Mouse (Mus musculus): ENCODE measurements around the gene Nudt2. TPM values are rescaled to one million over a fixed set of nuclear protein-coding genes. Genes with fewer than 3 reads are reported as not detected.

Nudt2 gene
- polyA plus RNA-seq, 1 experiment from 2014 or later = 76.8 TPM

- peak overlapping the region; percentile 47; the same call in 1 of the 2 replicates for H3K4me3 ChIP-seq (ENCODE audit: low read length)
- no peaks in the 10 kb centered on the region for H3K9me3 ChIP-seq (ENCODE audit: control insufficient read depth, low read length)
- H3K9ac ChIP-seq (ENCODE audit: low read depth, low read length) = no peak overlapping the region
- peaks cover under 1% of the 10 kb centered on the region; the same call in 1 of the 2 replicates for H3K27me3 ChIP-seq (replicated peaks; ENCODE audit: control insufficient read depth, insufficient read depth, low read length)
- 9% methylated on average over 13 of the region's 13 CpGs for WGBS
- H3K4me1 ChIP-seq (ENCODE audit: control insufficient read depth, insufficient read depth, low read depth, low read length) = peaks cover 11% of the 10 kb centered on the region
- peak overlapping the region; percentile 62; the same call in 1 of the 2 replicates for H3K27ac ChIP-seq (ENCODE audit: low read depth, low read length)
- no peaks in the 10 kb centered on the region for H3K36me3 ChIP-seq (ENCODE audit: control insufficient read depth, insufficient read depth, low read length)
- H3K4me2 ChIP-seq (ENCODE audit: low read length) = peak overlapping the region; percentile 72
- no peak for ATAC-seq
These were observed 41.2 kb downstream of the Nudt2 start for GRCm38 (mm10) chr4:41506156-41506555.

DNA sequence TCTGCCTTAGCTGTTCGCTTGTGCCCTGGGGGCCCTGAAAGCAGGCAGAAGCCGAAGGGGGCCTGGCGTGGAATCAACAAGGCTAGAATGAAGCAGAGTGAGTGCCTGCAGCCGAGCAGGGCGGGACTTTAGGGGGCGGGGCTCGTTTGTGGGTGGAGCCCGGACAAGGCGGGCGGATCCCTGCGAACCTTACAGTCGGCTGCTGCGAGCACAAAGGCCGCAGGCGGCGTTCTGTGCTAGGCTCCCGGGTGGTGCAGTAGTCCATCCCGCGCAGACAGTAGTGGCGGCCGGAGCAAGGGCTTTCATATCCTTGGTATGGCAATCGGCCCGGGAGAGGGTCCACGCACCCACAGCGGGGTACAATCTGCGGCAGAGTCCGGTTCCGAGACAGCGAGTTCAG lies 42.0 kb downstream of the Nudt2 start:
- Histone ChIP-seq H3K9me3 (ENCODE audit: control insufficient read depth, low read length) (no peaks in the 10 kb centered on the region), H3K27me3 (replicated peaks; ENCODE audit: control insufficient read depth, insufficient read depth, low read length) (no peaks in the 10 kb centered on the region), H3K4me1 (ENCODE audit: control insufficient read depth, insufficient read depth, low read depth, low read length) (peaks cover 11% of the 10 kb centered on the region), H3K27ac (ENCODE audit: low read depth, low read length) (peak overlapping the region; percentile 62; the same call in 1 of the 2 replicates), H3K4me3 (ENCODE audit: low read length) (peak overlapping the region; percentile 47), H3K4me2 (ENCODE audit: low read length) (peak overlapping the region; percentile 72), H3K36me3 (ENCODE audit: control insufficient read depth, insufficient read depth, low read length) (no peaks in the 10 kb centered on the region), H3K9ac (ENCODE audit: low read depth, low read length) (peak overlapping the region; percentile 75)
- peak; percentile 79 for ATAC-seq
- under 1% methylated on average over 29 of the region's 29 CpGs for WGBS

- peaks cover 11% of the 10 kb centered on the region for H3K4me1 ChIP-seq (ENCODE audit: control insufficient read depth, insufficient read depth, low read depth, low read length)
- H3K9me3 ChIP-seq (ENCODE audit: control insufficient read depth, low read length) = no peaks in the 10 kb centered on the region
- 3% methylated on average over 22 of the region's 22 CpGs for WGBS
- peak overlapping the region; percentile 75 for H3K9ac ChIP-seq (ENCODE audit: low read depth, low read length)
- H3K4me3 ChIP-seq (ENCODE audit: low read length) = peak overlapping the region; percentile 47
- peak overlapping the region; percentile 62; the same call in 1 of the 2 replicates for H3K27ac ChIP-seq (ENCODE audit: low read depth, low read length)
- no peaks in the 10 kb centered on the region for H3K27me3 ChIP-seq (replicated peaks; ENCODE audit: control insufficient read depth, insufficient read depth, low read length)
- H3K36me3 ChIP-seq (ENCODE audit: control insufficient read depth, insufficient read depth, low read length) = no peaks in the 10 kb centered on the region
- peak overlapping the region; percentile 72 for H3K4me2 ChIP-seq (ENCODE audit: low read length)
- ATAC-seq = peak; percentile 45
These were observed 42.5 kb downstream of the Nudt2 start for GRCm38 (mm10) chr4:41507326-41507924.

DNA sequence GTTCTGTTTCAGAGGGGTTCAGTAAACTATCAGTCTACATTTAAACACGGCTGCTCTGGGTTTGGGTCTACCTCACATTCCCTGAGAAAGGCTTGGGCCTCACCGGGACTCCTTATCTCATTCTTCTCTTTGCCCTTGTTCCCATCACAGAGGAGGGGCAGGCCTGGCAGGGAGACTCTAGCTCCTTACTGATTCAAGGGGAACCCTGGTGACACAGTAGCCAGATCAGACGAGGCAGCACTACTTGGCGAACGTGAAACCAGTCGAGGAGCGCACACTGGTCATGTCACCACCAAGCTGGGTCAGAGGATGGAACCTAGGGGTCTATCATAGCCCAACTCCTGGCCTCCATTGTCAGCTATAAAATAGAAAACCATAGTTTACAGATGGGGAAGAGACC lies 43.0 kb downstream of the Nudt2 start:
- H3K9ac ChIP-seq (ENCODE audit: low read depth, low read length) = no peak overlapping the region
- H3K36me3 ChIP-seq (ENCODE audit: control insufficient read depth, insufficient read depth, low read length) = no peaks in the 10 kb centered on the region
- H3K4me1 ChIP-seq (ENCODE audit: control insufficient read depth, insufficient read depth, low read depth, low read length) = peaks cover 11% of the 10 kb centered on the region; the same call in 1 of the 2 replicates
- H3K4me2 ChIP-seq (ENCODE audit: low read length) = no peak overlapping the region
- H3K4me3 ChIP-seq (ENCODE audit: low read length) = no peak overlapping the region
- H3K27ac ChIP-seq (ENCODE audit: low read depth, low read length) = no peak overlapping the region
- ATAC-seq = no peak
- no peaks in the 10 kb centered on the region for H3K9me3 ChIP-seq (ENCODE audit: control insufficient read depth, low read length)
- 46% methylated on average over 7 of the region's 7 CpGs for WGBS
- H3K27me3 ChIP-seq (replicated peaks; ENCODE audit: control insufficient read depth, insufficient read depth, low read length) = no peaks in the 10 kb centered on the region

GRCm38 (mm10) chr4:41513309-41513708 lies 48.4 kb downstream of the Nudt2 start:
- Histone ChIP-seq H3K27me3 (replicated peaks; ENCODE audit: control insufficient read depth, insufficient read depth, low read length) (no peaks in the 10 kb centered on the region), H3K4me1 (ENCODE audit: control insufficient read depth, insufficient read depth, low read depth, low read length) (peaks cover 8% of the 10 kb centered on the region), H3K4me3 (ENCODE audit: low read length) (no peak overlapping the region), H3K36me3 (ENCODE audit: control insufficient read depth, insufficient read depth, low read length) (no peaks in the 10 kb centered on the region; the same call in 1 of the 2 replicates), H3K4me2 (ENCODE audit: low read length) (0 out of 2 replicates have a peak overlapping the region, but pooled peaks have one; percentile 2), H3K9ac (ENCODE audit: low read depth, low read length) (no peak overlapping the region), H3K27ac (ENCODE audit: low read depth, low read length) (no peak overlapping the region), H3K9me3 (ENCODE audit: control insufficient read depth, low read length) (no peaks in the 10 kb centered on the region)
- peak; percentile 73; the same call in 1 of the 2 replicates for ATAC-seq
- WGBS = 22% methylated on average over 4 of the region's 4 CpGs

DNA sequence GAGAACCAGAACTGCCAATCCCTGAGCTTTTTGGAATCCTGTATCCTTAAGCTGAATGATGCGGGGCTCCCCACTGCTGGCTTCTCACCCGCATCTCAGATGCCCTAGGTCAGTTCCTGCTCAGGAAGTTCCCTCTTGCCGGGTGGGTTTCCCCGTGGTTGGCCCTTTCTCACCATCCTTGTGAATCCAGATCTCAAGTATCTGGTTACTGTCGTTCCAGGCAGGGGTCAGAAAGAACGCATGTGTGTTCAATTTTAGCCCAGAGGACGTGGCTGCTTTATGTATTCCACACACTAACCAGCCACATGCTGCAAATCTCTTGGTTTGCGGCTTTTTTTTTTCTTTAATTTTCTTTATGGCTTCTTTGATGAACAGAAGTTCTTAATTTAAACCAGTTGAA lies 48.8 kb downstream of the Nudt2 start:
- 0 out of 2 replicates have a peak, but pooled peaks have one; percentile 13 for ATAC-seq
- H3K4me3 ChIP-seq (ENCODE audit: low read length) = no peak overlapping the region
- peaks cover 8% of the 10 kb centered on the region for H3K4me1 ChIP-seq (ENCODE audit: control insufficient read depth, insufficient read depth, low read depth, low read length)
- no peaks in the 10 kb centered on the region for H3K27me3 ChIP-seq (replicated peaks; ENCODE audit: control insufficient read depth, insufficient read depth, low read length)
- no peak overlapping the region for H3K9ac ChIP-seq (ENCODE audit: low read depth, low read length)
- H3K4me2 ChIP-seq (ENCODE audit: low read length) = 0 out of 2 replicates have a peak overlapping the region, but pooled peaks have one; percentile 2
- 27% methylated on average over 8 of the region's 8 CpGs for WGBS
- peaks cover 4% of the 10 kb centered on the region; the same call in 1 of the 2 replicates for H3K36me3 ChIP-seq (ENCODE audit: control insufficient read depth, insufficient read depth, low read length)
- no peaks in the 10 kb centered on the region for H3K9me3 ChIP-seq (ENCODE audit: control insufficient read depth, low read length)
- no peak overlapping the region for H3K27ac ChIP-seq (ENCODE audit: low read depth, low read length)

GRCm38 (mm10) chr4:41517233-41517632 lies 52.3 kb downstream of the Nudt2 start, which contains the start of gene 1110017D15Rik:
1110017D15Rik (minus strand) TSS chr4:41517333.
- Histone ChIP-seq H3K4me2 (ENCODE audit: low read length) (no peak within 1 kb of the TSS), H3K27me3 (replicated peaks; ENCODE audit: control insufficient read depth, insufficient read depth, low read length) (no peaks in the 10 kb centered on the region), H3K4me1 (ENCODE audit: control insufficient read depth, insufficient read depth, low read depth, low read length) (peaks cover 8% of the 10 kb centered on the region), H3K27ac (ENCODE audit: low read depth, low read length) (no peak within 1 kb of the TSS), H3K9me3 (ENCODE audit: control insufficient read depth, low read length) (no peaks in the 10 kb centered on the region), H3K36me3 (ENCODE audit: control insufficient read depth, insufficient read depth, low read length) (peaks cover 10% of the 10 kb centered on the region), H3K4me3 (ENCODE audit: low read length) (no peak within 1 kb of the TSS), H3K9ac (ENCODE audit: low read depth, low read length) (no peak within 1 kb of the TSS)
- ATAC-seq = no peak
- 89% methylated on average over 2 of the region's 2 CpGs for WGBS

DNA sequence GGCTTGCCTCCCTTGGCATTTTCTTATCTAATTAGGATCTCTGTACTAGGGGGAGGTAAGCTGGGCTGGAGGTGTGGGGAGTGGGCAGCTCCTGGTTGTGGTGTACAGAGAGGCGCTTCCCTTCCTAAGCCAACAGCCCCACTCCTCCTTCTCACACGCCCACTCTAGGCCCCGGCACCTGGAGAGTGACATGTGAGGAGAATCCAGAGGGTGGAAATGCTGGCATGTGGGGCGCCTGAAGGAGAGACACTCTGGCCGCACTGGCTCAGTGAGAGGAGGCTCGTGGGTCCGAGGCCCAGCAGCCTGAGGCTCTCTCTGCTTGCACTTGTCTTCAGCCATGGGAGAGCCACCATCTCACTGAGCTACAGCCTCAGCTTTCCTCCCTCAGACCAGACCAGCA lies 53.4 kb downstream of the Nudt2 start:
- Histone ChIP-seq H3K27me3 (replicated peaks; ENCODE audit: control insufficient read depth, insufficient read depth, low read length) (no peaks in the 10 kb centered on the region), H3K36me3 (ENCODE audit: control insufficient read depth, insufficient read depth, low read length) (peaks cover 10% of the 10 kb centered on the region), H3K27ac (ENCODE audit: low read depth, low read length) (no peak overlapping the region), H3K4me2 (ENCODE audit: low read length) (no peak overlapping the region), H3K4me1 (ENCODE audit: control insufficient read depth, insufficient read depth, low read depth, low read length) (peaks cover 4% of the 10 kb centered on the region), H3K9me3 (ENCODE audit: control insufficient read depth, low read length) (no peaks in the 10 kb centered on the region), H3K9ac (ENCODE audit: low read depth, low read length) (no peak overlapping the region), H3K4me3 (ENCODE audit: low read length) (no peak overlapping the region)
- no peak for ATAC-seq
- 85% methylated on average over 7 of the region's 7 CpGs for WGBS

- Histone ChIP-seq H3K4me3 (ENCODE audit: low read length) (no peak overlapping the region), H3K27me3 (replicated peaks; ENCODE audit: control insufficient read depth, insufficient read depth, low read length) (no peaks in the 10 kb centered on the region), H3K4me2 (ENCODE audit: low read length) (no peak overlapping the region), H3K4me1 (ENCODE audit: control insufficient read depth, insufficient read depth, low read depth, low read length) (no peaks in the 10 kb centered on the region), H3K36me3 (ENCODE audit: control insufficient read depth, insufficient read depth, low read length) (peaks cover 10% of the 10 kb centered on the region), H3K9ac (ENCODE audit: low read depth, low read length) (no peak overlapping the region), H3K27ac (ENCODE audit: low read depth, low read length) (no peak overlapping the region), H3K9me3 (ENCODE audit: control insufficient read depth, low read length) (no peaks in the 10 kb centered on the region)
- WGBS = 89% methylated on average over 5 of the region's 5 CpGs
- no peak for ATAC-seq
These were observed 54.2 kb downstream of the Nudt2 start for GRCm38 (mm10) chr4:41519195-41519594.

Measured in hindbrain, embryonic 16.5 days (tissue).